Mouse (Mus musculus): ENCODE results near the gene Zmym2.

Gene Zmym2

DNA sequence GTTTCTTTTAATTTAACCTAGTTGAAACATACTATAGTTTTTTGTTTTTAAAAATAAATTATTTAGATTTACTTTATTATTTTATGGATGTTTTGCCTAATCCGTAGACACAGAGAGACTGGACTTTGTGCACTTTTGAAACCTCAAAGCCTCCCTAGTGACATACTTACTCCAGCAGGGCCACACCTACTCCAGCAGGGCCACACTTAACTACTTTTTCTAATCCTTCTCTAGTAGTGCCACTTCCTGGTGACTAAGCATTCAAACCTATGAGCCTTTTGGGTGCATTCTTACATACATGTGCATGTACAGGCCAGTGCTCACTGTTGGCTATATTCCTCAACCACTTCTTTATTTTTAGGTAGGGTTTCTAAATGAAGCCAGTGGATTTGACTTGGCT lies 19.2 kb downstream of the Zmym2 start:
- no peak for DNase-seq (ENCODE audit: low read depth, low spot score)

DNA sequence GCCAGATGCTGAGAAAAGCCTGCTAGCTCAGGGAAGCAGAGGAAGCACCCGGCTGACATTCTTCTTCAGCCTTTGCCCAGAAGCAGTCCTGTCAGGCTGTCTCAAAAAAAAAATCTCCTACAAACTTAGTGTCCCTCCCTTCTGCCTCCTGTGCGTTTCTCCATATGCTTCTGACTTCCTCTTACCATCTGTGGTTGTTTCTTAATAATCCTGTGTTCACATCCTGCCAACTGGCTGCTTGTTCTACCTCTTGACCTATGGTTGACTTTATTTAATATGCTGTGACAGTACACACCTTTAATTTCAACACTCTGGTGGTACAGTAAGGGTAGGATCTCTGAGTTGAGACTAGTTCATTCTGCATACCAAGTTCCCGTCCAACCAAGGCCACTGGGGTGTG lies 32.1 kb downstream of the Zmym2 start:
- DNase-seq (ENCODE audit: low read depth, low spot score), result no peak

DNA sequence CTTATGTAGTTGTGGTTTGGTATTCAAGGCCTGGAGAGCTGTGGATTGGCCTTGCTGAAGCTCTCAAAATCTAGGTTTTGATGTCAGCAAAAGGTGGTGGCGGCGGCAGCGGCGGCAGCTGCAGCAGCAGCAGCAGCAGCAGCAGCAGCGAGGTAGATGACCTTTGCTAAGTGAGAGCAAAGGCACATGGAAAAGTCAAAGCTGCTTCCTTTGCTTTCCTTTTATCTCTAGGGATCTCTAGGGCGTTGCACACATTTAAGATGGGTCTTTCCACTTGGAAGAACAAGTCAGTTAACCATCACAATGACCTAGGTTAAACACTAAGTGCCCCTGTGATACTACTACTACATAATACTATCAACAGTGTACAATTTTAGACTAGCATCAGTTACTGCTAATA lies 49.0 kb downstream of the Zmym2 start:
- DNase-seq (ENCODE audit: low read depth, low spot score), result no peak

DNA sequence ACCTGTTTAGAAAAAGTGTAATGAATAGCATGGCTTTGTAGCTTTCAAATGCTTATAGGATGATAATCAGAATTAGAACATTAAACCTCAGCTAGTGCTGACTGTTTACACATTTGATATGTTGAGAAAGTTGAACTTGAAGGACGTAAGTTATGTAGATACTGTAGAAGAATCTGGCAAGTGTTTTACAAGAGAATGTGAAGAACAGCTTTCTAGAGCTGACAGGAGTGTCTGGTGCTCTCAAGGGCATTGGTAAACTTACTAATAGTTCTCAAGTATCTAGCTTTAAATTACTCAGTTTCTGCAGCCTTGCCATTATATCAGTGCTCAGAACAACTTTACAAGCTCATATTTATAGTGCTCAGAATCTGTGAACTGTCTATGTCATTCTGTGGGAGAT lies 53.5 kb downstream of the Zmym2 start:
- DNase-seq (ENCODE audit: low read depth, low spot score), result no peak

DNA sequence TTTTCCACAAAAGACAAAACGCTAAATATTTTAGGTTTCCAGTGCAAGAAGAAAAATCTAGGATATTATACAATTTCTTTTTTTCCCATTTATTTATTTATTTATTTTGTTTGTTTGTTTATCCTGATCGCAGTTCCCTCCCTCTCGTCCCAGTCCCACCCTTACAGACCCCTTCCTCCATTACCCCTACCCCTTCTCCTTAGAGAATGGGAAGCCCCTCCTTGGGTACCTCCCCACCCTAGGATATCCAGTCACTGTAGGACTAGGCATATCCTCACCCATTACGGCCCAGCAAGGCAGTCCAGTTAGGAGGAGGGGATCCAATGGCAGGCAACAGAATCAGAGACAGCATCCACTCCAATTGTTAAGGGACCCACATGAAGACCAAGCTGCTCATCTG lies 66.5 kb downstream of the Zmym2 start:
- DNase-seq (ENCODE audit: low read depth, low spot score), result no peak

DNA sequence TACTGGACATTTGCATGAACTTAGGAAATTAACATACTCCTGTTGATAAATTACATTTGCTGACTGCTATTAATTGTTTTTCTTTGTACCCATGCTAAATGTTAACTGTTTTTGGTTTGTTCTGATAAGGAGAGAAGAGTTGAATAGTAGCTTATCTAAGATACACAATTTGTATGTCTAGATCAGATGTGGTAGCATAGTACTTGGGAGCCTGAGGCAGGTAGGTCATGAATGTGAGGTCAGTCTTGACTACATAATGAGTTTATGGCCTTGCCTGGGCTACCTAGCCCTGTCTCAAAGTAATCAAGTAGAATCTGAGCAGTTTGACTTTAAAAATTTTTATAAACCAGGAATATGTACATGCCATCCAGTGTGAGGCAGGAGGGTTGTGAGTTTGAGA lies 67.9 kb downstream of the Zmym2 start:
- DNase-seq (ENCODE audit: low read depth, low spot score), result no peak

DNA sequence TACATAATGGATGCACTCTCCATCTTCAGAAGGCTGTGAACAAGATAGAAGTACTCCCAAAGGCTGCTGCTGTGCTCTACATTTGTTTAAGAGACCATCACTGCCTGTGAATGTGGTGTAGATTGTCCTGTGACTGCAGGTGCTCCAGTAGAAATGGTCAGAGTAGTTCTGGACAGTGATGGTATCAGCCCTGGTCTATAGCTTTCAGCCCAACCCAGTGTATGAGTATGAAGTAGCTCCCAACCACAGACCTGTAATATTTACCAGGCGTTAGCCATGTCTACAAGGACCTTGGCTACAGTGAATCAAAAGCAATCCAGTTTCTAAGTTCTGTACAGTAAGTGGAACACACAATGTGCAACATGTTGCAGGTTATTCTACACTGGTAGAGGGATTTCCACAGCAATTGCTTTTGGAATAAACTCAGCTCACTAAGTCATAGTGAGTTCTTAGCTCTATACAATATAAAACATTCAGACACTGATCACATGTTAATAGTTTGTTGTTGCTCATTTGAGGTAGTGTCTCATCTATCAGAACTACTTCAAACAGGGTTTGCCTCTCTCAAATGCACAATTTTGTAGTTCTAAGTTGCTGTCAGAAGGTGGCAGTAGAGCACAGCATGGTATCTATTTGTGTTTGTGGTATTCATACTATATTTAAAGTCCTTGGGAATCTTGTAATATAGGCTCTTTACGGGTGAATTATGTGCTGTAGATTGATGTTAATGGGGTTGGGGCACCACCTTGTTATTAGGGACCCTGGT lies 77.7 kb downstream of the Zmym2 start:
- DNase-seq (ENCODE audit: low read depth, low spot score), result peak; percentile 51

DNA sequence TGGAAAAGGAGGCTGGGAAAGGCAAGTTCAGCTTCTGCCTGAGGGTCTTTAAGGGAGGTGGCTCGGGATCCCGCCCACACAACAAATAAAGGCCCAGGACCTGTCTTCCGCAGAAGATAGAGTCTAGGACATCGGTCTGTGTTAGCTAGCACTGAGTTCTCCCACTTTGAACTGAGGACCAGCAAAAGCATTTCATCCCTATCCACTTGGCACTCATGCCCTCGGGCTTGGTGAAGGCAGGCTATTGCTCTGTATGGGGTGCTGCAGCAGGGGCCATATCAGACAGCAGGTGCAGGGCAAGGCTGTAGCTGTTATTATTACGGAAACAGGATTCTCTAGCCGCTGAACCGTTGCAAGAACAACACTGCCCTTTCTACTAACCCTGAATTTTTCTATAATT lies 83.2 kb downstream of the Zmym2 start:
- no peak for DNase-seq (ENCODE audit: low read depth, low spot score)

DNA sequence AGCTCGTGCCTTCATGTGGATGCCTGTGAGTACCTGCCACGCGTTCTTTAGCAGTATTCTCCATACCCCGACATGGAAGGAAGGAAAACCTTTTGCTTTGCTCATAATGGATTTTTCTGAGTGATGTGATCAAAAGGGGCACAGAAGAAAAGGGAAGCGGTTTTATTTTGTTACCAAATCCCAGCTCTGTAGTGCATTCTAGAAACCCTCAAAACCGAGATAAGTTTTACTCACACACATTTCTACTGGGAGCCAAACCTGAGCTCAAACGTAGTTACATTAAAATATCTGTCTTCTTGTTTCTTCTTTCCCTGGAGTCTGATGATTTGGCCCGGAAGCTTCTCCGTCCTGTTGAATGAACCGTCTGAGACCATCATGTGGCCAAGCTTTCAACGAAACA lies 83.7 kb downstream of the Zmym2 start:
- no peak for DNase-seq (ENCODE audit: low read depth, low spot score)

DNA sequence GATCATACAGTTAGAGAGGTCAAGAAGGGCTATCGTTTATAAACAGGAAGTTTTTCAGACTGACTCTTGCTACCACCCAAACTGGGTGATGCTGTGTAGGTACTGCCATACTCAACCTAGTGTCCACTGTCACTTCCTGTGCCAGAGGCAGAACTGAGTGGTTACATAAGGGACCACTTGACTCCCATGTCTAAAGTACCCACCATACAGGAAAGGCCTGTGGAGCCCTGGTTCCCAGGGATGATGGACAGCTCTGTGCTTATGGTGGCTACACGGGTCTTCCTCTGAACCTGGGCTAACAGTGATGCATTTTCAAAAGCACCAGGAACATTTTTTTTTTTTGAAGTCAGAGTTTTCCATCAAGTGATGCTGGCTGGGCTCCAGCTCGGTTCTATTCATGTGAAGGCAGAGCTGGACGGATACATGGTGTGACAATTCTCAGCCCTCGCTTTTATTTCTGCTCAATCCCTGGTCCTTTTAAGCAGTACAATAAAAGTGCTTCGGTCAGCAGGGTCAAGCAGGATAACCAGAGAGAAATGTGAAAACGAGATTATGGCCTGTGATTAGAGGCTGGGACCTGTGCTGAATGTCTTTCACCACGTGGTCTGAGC lies 91.7 kb downstream of the Zmym2 start:
- DNase-seq (ENCODE audit: low read depth, low spot score), result no peak

DNA sequence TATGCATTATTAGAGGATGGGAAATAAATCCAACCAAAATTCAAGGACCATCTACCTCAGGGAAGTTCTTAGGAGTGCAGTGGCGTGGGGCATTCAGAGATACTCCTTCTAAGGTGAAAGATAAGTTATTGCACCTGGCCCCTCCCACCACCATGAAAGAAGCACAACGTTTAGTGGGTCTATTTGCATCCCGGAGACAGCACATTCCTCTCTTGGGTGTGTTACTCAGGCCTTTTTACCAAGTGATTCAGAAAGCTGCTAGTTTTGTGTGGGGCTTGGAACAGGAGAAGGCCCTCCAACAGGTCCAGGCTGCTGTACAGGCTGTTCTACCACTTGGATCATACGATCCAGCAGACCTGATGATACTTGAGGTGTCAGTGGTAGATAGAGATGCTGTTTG lies 102.2 kb downstream of the Zmym2 start:
- DNase-seq (ENCODE audit: low read depth, low spot score), result no peak
